Comparison of ENCODE assay signal across 8 mouse cellular contexts in genomic region chr9:105642460-105643371, GRCm38 (mm10). TPM values are rescaled to one million over a fixed set of nuclear protein-coding genes. Genes with fewer than 3 reads are reported as not detected.
A peak's percentile ranks its signal among the peaks of the same experiment; 100 is the strongest.
DNase-seq lines count a peak whose midpoint lies in the region; ATAC-seq and TF ChIP-seq lines count a peak whose summit lies in the region.

TSS of gene Pik3r4 (plus strand) at chr9:105642978.

- H3K27me3 ChIP-seq in kidney, embryonic 14.5 days (ENCODE audit: control insufficient read depth, insufficient read depth, low read length): no peaks in the 10 kb centered on the region
- no peaks in the 10 kb centered on the region for H3K27me3 ChIP-seq in limb, embryonic 15.5 days

- TF ChIP-seq POLR2A in bone marrow macrophage, adult 2 months (IDR thresholded peaks at IDR 0.05; ENCODE audit: borderline replicate concordance, low read depth, low read length): no peak
- TF ChIP-seq POLR2A in embryonic fibroblast, embryonic 13.5 days (IDR thresholded peaks at IDR 0.05; ENCODE audit: low read depth, low read length): peak; percentile 85

- H3K27ac ChIP-seq in bone marrow macrophage, adult 2 months (ENCODE audit: insufficient read depth, low read depth, low read length): peak within 1 kb of the TSS; percentile 22; the same call in 1 of the 2 replicates
- H3K27ac ChIP-seq in embryonic fibroblast, embryonic 13.5 days (ENCODE audit: insufficient read depth, low read length): no peak within 1 kb of the TSS
- H3K27ac ChIP-seq in kidney, embryonic 14.5 days (ENCODE audit: low read depth, low read length): 0 out of 2 replicates have a peak within 1 kb of the TSS, but pooled peaks have one; percentile 1
- peak within 1 kb of the TSS; percentile 74 for H3K27ac ChIP-seq in limb, embryonic 15.5 days

- H3K4me1 ChIP-seq in bone marrow macrophage, adult 2 months (ENCODE audit: control insufficient read depth, insufficient read depth, low read length): no peaks in the 10 kb centered on the region; the same call in 1 of the 2 replicates
- no peaks in the 10 kb centered on the region for H3K4me1 ChIP-seq in embryonic fibroblast, embryonic 13.5 days (ENCODE audit: control insufficient read depth, insufficient read depth, low read length)
- 0 out of 2 replicates have a peak, but pooled peaks cover 5% of the 10 kb centered on the region for H3K4me1 ChIP-seq in kidney, embryonic 14.5 days (ENCODE audit: control insufficient read depth, insufficient read depth, low read length)
- peaks cover 7% of the 10 kb centered on the region; the same call in 1 of the 2 replicates for H3K4me1 ChIP-seq in limb, embryonic 15.5 days

- H3K9ac ChIP-seq in kidney, embryonic 14.5 days (ENCODE audit: low read depth, low read length): peak within 1 kb of the TSS; percentile 69
- H3K9ac ChIP-seq in limb, embryonic 15.5 days: peak within 1 kb of the TSS; percentile 94

- peak within 1 kb of the TSS; percentile 84 for H3K4me3 ChIP-seq in bone marrow macrophage, adult 2 months (ENCODE audit: insufficient read depth, low read length)
- peak within 1 kb of the TSS; percentile 86 for H3K4me3 ChIP-seq in embryonic fibroblast, embryonic 13.5 days (ENCODE audit: insufficient read depth, low read length)
- peak within 1 kb of the TSS; percentile 67 for H3K4me3 ChIP-seq in kidney, embryonic 14.5 days (ENCODE audit: low read length)
- H3K4me3 ChIP-seq in limb, embryonic 15.5 days: peak within 1 kb of the TSS; percentile 93

- peaks cover 11% of the 10 kb centered on the region for H3K36me3 ChIP-seq in kidney, embryonic 14.5 days (ENCODE audit: control insufficient read depth, insufficient read depth, low read length)
- peaks cover 12% of the 10 kb centered on the region for H3K36me3 ChIP-seq in limb, embryonic 15.5 days

- DNase-seq in A20 (ENCODE audit: low read depth, low spot score): peak; percentile 98
- DNase-seq in heart, adult 9 months (ENCODE audit: low spot score in 2 of 2): peak; percentile 90 to 91
- DNase-seq in monocyte, adult 2 months (ENCODE audit: low read depth in 1 of 2, low spot score in 2 of 2): peak; percentile 46 to 59
- peak; percentile 85 to 88 for DNase-seq in spleen, postnatal 36 days (ENCODE audit: low spot score in 2 of 2)

- no peaks in the 10 kb centered on the region for H3K9me3 ChIP-seq in kidney, embryonic 14.5 days (ENCODE audit: control insufficient read depth, low read length)
- no peaks in the 10 kb centered on the region for H3K9me3 ChIP-seq in limb, embryonic 15.5 days

- 6% methylated on average over 37 of the region's 37 CpGs for WGBS in kidney, embryonic 14.5 days
- WGBS in limb, embryonic 15.5 days: 6% methylated on average over 37 of the region's 37 CpGs

- no peak for TF ChIP-seq CTCF in bone marrow macrophage, adult 2 months (IDR thresholded peaks at IDR 0.05; ENCODE audit: low read depth, low read length)
- TF ChIP-seq CTCF in embryonic fibroblast, embryonic 13.5 days (IDR thresholded peaks at IDR 0.05; ENCODE audit: borderline replicate concordance, insufficient read depth, low read length): no peak

- peak; percentile 94 for ATAC-seq in kidney, embryonic 14.5 days (ENCODE audit: low FRiP score, low TSS enrichment)
- ATAC-seq in limb, embryonic 15.5 days (ENCODE audit: insufficient number of reproducible peaks, low FRiP score, low TSS enrichment, low read depth): peak; percentile 65; the same call in 1 of the 2 replicates

- peak within 1 kb of the TSS; percentile 75 for H3K4me2 ChIP-seq in kidney, embryonic 14.5 days (replicated peaks; ENCODE audit: low read depth, low read length)
- peak within 1 kb of the TSS; percentile 70 for H3K4me2 ChIP-seq in limb, embryonic 15.5 days

RNA-seq across cellular contexts. Expression of gene Pik3r4, which starts in this region (rescaled TPM):
- 24.5 and 27.1 TPM in 2 replicates for polyA plus RNA-seq in bone marrow macrophage, adult 2 months (2012; ENCODE audit: insufficient read depth, insufficient read length, missing spikeins)
- polyA plus RNA-seq in embryonic fibroblast, embryonic 13.5 days (2011; ENCODE audit: insufficient read length, low read depth, missing spikeins): 22.7 and 23.8 TPM in 2 replicates
- 13.8 and 26.8 TPM in 2 replicates for polyA plus RNA-seq in kidney, embryonic 14.5 days (2014; fragmentation: Nextera tagmentation; extraction: Ambion mirVana)
- polyA plus RNA-seq in limb, embryonic 15.5 days (2015; fragmentation: Nextera tagmentation; extraction: Ambion mirVana): 17.0 and 20.5 TPM in 2 replicates
